Mouse (Mus musculus) retina, embryonic 14.5 days (tissue): ENCODE measurements around the gene Hcn3.
A peak's percentile ranks its signal among the peaks of the same experiment; 100 is the strongest.

Experiments
- DNase-seq: peaks from one replicate; pipeline ENCODE4 v3.0.0-alpha.2; 2015; ENCODE audit warnings: low spot score

Hcn3 gene

DNA sequence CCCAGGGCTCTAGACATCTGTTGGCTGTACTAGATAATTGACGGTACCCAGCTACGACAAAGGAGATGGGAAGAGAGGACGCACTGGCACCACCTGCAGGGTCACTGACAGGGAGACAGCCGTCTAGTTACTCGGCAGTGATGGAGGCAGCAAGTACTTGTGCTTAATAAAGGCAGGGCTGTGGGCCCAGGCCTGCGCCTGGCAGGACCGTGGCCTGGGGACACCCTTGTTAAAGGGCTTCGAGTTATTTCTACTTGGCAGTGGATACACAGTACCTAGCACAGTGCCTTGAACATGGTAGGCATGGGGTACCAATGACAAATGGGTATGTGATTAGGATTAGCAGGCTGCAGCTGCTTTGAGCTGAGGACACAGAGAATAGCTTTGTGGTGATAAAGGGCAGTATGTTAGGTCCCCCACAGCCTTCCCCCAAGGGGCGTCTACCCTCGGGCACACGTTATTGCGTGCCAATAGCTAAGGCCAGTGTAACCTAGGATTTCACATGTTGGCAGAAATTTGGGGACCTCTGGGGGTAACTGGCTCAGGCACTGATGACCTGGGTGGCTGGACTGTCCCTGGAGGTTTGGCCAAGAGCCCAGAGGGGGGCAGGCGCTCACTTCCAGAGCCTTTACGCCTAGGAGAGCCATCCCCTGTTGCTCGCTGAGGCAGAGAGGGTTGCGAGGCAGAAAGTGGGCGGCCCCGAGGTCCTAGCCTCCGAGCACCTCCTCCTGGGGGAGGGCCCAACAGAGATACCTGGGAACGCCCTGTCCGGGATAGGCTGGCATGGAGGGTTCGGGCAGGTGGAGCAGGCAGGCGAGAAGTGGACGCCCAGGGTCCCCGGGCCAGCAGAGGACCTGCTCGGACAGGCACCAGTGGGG lies 12.7 kb downstream of the Hcn3 start:
- no peak for DNase-seq

- peak; percentile 39 for DNase-seq
Measured at GRCm38 (mm10) chr3:89145566-89145965, 14.4 kb downstream of the Hcn3 start.

- DNase-seq: no peak
Measured at GRCm38 (mm10) chr3:89144821-89145220, 15.2 kb downstream of the Hcn3 start.

DNA sequence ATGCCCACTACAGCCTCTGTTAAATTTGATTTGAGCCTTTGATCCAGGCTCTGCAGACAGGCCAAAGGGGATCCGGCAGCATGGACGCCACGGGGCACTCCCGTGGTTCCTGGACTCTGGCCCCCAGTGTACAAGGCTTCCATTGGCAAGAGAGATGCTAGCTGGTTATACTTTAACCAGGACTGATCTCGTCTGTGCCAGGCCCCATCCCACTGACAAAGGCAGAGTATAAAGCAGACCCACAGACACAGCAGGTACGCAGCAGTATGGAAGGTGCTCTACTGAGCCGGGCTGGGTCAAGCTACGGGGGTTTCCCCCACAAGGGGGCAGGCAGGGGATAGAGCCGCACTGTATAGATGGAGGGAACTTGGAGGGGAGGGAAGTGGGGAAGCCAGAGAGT lies 23.6 kb downstream of the Hcn3 start:
- peak; percentile 24 for DNase-seq

DNA sequence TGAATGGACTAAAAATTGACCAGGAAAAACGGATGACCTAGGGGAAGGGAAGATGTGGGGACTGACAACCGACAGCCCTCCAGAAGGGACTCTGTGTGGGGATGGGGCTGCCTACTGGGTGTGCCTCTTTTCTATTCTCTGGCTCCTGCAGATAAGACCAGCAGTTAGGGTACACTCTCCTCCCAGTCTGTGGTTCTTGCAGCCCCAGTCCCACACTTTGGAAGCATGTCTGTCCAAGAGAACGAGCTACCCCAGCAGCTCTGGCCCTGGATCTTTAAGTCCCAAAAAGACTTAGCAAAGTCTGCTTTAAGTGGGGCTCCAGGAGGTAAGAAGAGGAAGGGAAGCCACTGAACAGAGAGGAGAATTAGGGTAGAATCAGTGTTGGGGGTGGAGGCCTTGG lies 24.0 kb downstream of the Hcn3 start, which contains the start of gene Pklr:
TSS of gene Pklr (plus strand) at position 185 of the 400 bp plus-strand sequence.
- no peak for DNase-seq

GRCm38 (mm10) chr3:89133752-89134151 lies 26.2 kb downstream of the Hcn3 start:
- no peak for DNase-seq

DNA sequence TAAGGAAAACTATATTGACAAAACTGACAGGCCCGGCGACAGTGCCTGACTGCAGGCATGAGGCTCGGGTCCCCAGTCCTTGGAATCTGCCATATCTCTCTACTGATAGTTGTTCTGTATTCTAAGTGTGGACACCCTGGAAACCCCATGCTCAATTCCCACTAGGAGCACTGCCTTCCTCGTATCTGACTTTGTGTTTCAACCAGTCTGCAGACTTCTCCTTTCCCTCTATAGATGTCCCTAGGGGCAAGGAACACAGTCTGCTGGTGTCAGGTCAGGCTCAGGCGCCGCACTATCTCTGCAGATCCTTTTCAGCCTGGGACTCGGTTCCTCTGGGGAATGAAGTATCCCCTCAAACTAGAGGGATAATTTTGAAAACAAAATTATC lies 26.9 kb downstream of the Hcn3 start:
- no peak for DNase-seq

GRCm38 (mm10) chr3:89132285-89133062 lies 27.5 kb downstream of the Hcn3 start:
- DNase-seq: peak; percentile 63

GRCm38 (mm10) chr3:89131816-89132215 lies 28.2 kb downstream of the Hcn3 start:
- no peak for DNase-seq

DNA sequence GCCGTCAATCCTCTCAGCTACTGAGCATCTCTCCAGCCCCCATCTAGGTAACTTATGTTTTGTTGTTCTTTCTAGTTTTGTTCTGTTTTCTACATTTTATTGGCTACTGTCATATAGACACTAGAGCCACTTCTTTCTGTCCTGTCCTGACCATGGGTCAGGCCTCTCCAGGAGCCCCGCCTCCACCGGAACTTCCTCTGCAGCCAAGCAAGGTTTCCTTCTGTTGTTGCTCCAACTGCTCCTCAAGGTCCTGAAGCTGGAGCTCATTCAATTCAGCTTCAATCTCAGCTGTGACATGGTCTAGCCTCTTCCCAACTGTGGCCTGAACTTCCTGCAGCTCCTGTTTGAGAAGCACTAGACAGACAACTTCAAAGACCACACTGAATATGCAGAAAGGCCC lies 30.1 kb downstream of the Hcn3 start:
- no peak for DNase-seq

DNA sequence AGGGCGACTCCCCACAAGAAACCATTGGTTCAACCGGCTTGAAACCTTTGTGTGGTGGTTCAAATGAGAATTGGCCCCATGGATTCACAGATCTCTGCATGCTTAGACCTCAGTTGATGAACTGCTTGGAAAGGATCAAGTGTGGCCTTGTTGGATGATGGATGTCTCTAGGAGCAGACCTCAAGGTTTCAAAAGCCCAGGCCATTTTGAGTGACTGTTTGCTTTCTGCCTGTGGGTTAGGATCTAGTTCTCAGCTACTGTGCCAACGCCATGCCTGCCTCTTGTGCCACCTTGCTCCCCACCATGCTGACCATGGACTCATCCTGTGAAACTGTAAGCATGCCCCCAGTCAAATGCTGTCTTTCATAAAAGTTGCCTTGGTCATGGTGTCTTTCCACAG lies 34.0 kb downstream of the Hcn3 start:
- DNase-seq: no peak

GRCm38 (mm10) chr3:89124241-89124640 lies 35.8 kb downstream of the Hcn3 start:
- no peak for DNase-seq

GRCm38 (mm10) chr3:89123313-89123712 lies 36.7 kb downstream of the Hcn3 start:
- DNase-seq: no peak

DNA sequence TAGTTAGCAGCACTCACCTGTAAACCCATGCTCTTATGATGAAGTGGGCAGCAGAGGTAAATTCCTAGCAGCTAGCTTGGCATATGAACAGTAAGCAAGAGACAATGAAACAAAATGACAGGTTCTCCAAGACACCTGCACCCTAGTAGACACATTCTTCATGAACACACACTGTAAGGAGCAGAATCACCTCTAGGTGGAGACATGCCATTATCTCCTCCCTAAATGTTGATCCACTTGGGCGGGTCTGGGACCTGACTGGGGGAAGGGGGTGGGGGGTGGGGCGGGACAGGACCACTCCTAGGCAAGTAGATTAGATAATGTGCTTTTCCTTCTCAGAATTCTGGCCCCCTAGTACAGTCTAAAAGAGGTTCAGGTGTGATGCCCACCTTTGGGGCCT lies 44.5 kb downstream of the Hcn3 start:
- DNase-seq: peak; percentile 59

GRCm38 (mm10) chr3:89113058-89113457 lies 46.9 kb downstream of the Hcn3 start:
- DNase-seq: no peak

- DNase-seq: no peak
Measured at GRCm38 (mm10) chr3:89108146-89108545, 51.9 kb downstream of the Hcn3 start.

DNA sequence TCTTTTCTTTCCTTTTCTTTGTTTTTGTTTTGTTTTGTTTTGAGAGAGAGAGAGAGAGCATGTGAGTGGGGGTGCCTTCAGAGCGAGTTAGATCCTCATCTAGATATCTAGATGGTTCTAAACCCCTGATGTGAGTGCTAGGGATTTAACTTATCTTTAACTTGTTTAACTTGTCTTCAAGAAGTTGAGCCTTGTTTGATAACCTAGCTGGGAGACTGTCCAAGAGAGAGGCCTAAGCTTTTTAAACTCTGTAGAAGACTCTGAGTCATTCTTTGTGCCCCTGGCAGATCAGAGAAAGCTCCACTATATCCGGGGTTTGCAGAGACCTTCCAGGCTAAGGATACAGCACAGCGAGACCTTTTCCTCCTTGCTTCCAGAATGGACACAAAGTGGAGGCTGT lies 52.5 kb downstream of the Hcn3 start:
- no peak for DNase-seq

DNA sequence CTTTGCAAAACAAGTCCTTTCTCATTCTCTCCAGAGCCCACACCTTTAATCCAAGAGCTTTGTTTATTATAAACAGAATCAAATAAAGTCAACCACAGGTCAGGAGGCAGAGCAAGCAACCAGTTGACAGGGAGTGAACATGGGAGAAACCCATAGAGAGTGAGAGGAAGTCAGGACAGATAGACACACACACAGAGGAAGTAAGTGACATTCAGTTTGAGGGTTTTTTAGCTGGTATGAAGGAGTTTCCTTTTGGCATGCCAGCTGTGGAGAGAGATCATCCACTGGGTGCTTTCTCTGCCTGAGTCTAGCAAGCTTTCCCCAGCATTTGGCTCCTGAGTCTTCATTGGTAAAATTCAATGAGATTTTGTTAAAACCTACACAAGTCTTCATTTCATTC lies 53.1 kb downstream of the Hcn3 start:
- DNase-seq: no peak

DNA sequence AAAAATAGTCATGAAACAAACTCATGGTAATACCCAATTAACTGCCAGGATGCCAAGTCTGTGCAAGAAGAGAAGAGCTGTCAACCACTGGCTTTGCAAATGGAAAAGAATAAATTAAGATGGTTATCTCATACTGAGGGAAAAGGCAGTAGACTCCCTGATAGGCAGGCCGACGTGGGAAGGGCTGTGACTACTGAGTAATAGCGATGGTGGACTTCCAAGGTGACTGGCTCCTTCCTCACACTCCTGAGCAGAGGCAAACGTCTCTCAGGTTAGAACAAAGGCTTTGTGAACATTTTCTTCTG lies 56.8 kb downstream of the Hcn3 start:
- DNase-seq: no peak

GRCm38 (mm10) chr3:89102495-89103290 lies 57.3 kb downstream of the Hcn3 start:
- DNase-seq: no peak

DNA sequence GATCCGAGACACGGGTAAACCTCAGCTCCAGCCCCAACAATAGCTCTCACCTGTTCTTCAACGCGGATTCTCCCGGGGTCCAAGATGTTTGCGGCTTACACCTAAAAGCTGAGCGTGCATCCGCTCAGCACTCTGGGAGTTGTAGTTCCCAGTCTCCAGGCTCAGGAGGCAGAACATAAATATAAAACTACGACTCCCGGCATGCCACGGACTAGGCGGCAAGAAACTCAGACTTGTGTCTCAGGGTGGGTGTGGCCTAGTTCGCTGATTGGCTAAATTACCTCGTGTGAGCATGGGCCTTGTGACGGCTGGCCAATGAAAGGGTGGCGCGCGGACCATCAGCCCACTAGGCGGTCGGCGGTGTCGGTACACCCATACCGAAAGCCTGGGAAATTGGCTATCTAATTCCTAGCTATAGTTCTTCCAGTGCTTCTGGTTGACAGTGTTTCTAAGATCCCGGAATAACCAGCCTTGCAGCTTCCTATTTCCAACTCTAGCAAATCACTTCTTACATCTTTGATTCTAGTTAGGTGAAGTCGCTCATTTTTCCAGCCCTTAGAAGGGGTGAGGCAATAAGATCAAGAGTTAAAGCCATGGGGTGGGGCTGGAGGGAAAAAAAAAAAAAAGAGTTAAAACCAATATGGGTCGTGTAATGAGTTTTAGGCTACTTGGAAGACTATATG lies 58.0 kb downstream of the Hcn3 start, which contains the start of gene Fdps:
TSS of gene Fdps (minus strand) at position 148 of the 683 bp plus-strand sequence.
- DNase-seq: peak; percentile 99

DNA sequence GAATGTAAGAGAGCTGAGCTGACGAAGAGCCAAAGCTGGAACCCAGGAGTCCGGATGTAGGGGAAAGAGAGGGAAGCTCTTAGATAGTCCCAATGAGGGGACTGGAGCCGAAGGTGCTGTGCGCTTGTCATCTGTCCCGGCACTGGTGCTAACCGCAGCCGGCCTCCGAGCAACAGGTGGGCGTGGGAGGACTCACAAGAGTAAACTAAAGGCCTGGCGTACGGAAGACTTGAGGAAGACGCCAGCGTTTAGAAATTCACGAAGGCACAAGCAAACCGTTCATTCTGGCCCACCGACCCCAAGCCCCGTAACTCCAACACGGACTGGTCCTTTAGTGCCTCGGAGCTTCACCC lies 58.6 kb downstream of the Hcn3 start:
- no peak for DNase-seq
